Mouse (Mus musculus) testis, adult 2 months (tissue): Measurements from ENCODE around the gene Sdccag8.

Experiments used
- CTCF ChIP-seq: fragments of 200-500 bp; IDR thresholded peaks from 2 replicates; pipeline ENCODE4 v1.5.1; 2012; ENCODE audit warnings: low read depth, mild to moderate bottlenecking, inconsistent platforms, low read length, moderate library complexity; ENCODE audit not compliant: control insufficient read depth, insufficient read depth, insufficient replicate concordance
- POLR2A ChIP-seq: fragments of 200-500 bp; IDR thresholded peaks from 2 replicates; pipeline ENCODE4 v1.6.1; 2012; ENCODE audit warnings: low read depth, mild to moderate bottlenecking, inconsistent platforms, low read length, moderate library complexity; ENCODE audit not compliant: control insufficient read depth

DNA sequence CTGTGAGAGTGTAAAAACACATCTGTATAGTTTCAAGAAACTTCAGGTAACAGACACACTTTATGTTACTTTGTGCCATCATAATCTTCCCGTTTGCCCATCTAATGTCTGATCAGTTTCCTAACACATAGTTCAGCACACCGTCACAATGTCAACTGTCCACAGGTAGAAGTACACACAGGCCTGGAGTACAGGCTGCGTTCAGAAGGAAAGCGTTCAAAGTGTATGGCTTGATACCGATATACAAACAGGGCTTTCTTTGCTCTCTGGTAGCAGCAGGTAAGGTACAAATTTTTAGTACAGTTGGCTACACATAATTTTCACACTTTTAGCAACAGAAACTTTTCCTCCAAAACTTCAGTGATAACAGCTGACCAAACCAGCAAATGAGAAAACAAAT lies 205.2 kb downstream of the Sdccag8 start:
- TF ChIP-seq CTCF (no peak), POLR2A (no peak)
